Mouse (Mus musculus) c-Kit-positive CD71-positive TER-119-negative erythroid progenitor cells, embryonic 14.5 days (primary cell): ENCODE measurements around the gene Tm9sf3.
A peak's percentile ranks its signal among the peaks of the same experiment; 100 is the strongest.

Experiments
- DNase-seq: peaks from one replicate; pipeline ENCODE4 v3.0.0-alpha.2; 2013; ENCODE audit warnings: low read depth

The Tm9sf3 gene

DNA sequence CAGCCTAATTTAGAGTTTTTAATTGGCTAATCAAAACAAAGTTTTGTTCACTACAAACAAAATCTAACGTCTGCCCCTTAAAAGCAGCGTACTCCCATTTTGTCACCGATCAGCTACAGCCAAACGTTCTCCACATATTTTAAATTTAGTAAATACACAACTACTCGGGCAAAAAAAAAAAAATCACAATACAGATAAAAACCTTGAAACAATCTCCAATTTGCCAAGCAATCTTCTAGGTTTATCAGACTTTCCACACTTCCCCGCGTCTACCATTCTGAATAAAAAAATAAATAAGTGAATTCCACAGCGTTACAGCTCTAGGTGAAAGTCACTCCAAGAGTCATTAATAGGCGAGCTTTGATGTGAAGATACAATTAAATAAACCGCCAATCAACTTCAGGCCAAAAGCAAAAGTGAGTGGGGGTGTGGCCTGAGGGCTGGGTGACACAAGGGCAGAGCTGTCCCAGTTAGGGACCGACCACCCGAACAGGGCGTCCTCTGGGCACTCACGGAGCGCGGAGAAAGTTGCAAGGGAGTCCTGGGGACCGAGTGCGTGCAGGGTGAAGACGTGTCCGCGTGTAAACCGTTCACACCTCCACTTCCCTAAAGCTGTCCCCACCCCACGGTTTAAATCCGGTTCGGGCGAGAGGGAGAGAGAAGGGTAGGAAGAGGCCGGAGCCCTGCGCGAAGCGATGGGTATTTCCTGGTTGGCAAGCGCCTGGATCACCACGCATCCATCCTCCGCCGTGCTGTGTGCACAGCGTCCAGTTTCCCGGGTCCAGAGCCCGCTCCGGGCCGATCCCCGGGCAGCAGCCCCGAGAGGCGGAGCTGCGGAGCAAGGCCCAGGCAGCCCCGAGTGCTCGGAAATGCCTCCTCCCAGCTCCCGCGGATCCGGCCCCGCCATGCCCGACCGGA is 826 bp downstream of the Tm9sf3 start:
- peak; percentile 67 for DNase-seq

DNA sequence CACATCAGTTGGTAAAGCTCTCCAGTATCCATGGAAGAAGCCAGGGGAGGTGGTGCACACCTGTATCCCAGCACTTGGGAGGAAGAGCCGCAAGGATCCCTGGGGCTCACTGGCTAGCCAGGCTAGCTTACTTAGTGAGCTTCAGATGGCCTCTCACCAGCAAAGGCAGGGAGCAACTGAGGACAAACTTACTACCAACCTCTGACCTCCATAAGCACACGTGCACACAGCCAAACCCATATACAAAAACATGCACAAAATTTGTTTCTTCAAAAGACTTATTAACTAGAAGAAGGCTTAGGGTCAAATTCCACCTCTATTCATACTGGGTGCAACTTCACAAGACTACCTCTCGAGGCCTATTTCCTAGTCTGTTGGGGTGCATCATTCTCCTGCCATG is 3.1 kb downstream of the Tm9sf3 start:
- DNase-seq = no peak

DNA sequence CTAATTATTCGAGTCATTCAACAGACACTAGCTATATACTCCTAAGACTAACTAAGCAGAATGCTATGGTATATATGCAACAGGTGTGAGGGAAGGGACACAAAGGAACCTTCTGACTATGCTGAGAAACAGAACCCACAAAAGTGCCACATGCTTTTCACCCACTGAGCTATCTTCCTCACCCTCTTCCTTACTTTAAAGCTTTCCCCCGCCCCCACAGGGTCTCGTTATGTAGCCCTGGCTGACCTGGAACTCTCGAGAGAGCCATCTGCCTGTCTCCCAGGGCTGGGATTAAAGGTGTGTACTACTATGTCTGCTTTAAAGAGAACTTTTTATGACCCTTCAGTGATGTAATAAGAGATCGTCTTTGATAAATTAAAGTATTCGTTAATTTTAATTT is 4.5 kb downstream of the Tm9sf3 start:
- DNase-seq = no peak

DNA sequence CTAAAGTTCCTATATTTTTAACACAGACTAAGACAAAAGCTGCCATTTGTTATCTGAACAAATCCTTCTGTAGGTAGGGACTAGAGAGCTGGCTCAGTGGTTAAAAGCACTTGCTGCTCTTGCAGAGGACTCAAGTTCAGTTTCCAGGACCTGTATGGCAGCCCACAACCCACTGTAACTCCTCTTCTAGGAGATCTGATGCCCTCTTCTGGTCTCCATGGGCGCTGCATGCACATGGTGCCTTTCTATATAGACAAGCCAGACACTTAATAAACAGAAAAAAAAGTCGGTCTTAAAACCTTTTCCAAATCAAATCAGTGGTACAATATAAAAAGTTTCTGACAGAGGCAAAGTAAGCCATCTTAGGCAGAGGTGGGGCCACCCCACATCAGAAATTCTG is 5.1 kb downstream of the Tm9sf3 start:
- DNase-seq = peak; percentile 36

DNA sequence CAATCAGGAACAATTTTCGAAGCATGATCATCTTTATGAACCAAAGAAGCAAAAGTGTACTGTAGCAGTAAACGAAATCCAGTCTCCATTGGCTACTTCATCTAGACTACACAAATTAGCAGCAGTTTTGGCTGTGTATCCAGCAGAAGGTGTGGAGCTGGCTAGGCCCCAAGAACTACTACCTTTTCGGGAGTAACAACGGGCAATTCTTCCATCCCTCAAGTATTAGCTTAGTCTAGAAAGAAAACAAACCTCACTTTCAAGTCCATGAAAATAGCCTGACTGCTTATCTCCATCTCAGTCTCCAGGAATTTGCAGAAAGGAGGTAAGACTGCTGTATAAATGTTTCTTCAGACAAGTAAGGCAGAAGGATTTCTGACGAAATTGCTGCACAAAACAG is 9.2 kb downstream of the Tm9sf3 start:
- no peak for DNase-seq

DNA sequence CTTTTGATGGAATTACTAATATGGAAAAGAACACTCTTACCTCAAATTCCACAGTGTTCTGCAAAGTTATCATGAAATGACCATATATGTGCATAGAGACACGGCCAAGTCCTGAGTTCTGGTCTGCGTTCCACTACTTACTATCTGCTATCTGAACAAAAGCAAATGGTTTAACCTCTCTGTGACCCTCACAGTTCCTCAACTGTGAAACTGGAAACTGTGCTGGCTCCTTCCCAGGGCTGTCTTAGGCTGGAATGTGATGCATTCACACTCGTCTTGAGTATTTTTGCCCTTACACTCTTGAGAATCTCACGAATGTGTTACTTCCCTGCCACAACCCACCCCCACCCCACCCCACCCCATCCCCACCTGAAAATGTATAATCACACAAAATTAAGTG is 14.8 kb downstream of the Tm9sf3 start:
- DNase-seq = no peak

DNA sequence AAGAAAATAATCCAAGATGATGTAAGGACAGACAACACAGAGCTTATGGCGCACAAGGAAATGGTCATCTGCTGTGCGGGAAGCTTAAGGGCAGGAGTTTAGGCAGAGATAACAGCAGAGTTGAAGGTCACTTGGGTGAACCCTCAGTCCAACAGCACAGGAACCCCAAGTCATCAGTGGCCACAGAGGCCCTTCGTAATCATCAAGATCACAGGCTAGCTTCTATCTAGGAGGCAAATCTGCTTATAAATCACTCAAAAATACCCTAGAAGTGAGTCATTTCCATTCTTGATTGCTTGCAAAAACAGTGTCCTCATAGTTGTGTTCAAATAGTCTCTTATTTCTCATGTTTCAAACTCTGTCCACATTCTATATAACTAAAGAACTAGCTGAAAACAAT is 15.5 kb downstream of the Tm9sf3 start:
- no peak for DNase-seq

DNA sequence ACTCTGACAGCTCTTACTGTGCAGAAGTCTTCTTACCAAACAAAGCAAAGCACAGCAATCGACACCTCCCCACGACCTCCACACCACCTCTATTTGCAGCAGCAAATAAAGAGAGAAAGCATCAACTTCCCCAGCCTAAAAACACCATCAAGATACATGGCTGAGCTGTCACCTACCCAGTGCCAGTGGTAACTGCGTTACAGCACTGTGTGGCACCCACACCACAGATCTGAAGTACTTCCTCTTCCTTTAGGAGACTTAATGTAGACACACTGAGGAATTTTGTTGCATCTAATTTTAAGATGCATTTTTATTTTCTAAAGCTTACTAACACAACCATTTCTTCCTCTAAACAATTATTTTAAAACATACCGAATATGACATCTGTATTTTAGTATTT is 17.5 kb downstream of the Tm9sf3 start:
- no peak for DNase-seq

DNA sequence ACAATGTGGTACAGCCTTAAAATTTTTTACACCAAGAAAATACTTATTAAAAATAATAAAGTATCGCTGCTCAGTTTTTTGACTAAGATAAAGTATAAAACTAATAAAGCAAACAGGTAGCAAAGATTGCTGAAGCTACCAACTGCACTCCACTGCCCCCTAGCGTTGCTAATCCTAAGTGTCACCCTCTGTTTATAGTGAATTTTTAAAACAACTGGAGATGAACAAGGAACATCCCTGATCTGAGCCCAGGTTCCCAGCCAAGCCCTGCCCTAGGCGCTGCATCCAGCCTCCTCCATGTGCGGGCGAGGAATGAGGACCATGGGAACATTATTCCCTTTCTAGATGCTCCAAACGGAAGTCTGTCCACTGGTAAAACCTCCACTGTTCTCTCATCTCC is 19.2 kb downstream of the Tm9sf3 start:
- DNase-seq = peak; percentile 37

DNA sequence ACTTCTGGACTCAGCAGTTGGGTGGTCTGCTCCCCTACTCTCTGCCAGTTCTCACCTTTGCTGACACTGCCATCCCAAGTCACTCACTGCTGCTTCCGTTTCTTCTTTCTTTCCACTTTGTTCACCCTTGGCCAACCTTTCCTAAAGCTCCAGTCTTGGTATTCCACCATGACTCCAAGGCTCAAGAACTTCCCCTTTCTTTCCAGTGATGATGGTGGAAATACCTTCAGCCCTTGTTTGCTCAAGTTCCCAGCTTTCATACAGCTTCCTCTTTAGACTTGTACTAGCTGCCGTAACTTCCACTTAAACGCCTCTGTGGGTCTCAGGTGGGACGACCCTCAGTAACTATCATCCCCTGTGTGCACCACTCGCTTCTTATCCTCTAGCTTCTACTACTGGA is 21.8 kb downstream of the Tm9sf3 start:
- DNase-seq = no peak

DNA sequence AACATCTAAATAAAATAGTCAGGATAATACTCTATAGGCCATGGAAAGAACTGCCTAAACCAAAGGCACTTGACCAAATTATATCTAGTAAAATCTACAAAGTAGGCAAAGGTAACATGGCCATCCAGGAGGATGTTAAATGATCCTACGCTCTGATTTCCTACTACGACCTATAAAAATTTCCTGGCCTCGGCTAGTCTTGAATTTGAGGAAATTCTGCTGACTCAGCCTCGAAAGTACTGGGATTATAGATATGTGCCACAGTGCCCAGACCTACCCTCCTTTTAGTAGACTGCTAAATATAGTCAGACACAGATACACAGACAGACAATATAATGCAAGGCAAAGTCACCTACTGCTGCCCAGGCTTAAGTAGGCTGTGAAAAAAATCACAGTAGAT is 30.1 kb downstream of the Tm9sf3 start:
- DNase-seq = no peak

DNA sequence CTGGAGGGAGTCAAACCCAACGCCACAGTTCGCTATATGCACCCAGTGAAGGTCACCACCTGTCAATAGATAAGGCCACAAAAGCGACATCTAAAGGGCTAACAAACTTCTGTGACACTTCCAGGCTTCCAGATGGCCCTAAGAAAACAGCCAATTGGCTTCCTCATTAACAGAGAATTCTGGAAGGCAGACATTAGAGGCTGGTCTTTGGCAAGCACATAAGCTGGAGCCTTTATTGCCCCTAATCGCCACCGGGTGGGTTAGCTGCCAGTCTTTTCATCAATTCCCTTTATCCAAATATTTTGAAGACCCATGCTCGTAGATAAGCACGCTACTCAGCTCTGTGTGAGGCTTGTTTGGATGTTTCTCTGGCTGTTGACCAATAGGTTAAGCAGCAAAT is 55.5 kb downstream of the Tm9sf3 start:
- DNase-seq = no peak

DNA sequence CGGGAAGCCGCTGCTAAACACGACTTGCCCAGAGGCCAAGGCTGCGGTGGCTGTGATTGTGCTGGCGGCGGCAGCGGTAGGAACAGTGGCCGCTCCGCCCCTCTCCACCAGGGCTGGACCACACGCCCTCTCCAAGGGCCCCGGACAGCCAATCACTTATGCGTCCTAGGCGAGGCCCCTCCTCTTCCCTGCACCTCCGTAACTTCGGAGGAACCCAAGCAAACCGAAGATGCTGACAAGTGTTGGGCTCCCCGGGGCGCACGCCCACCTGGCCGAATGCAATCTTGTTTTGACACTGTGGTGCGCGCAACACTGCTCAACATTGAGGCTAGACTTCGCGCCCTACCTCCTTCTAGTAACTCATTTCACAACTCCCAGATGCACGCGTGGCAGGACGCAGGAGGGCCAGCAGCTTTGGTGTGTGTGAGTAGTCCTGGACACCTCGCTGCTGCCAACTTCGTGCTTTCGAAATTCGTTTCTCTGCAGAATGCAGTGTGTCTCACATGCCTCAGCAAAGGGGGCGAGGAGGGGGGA is 56.9 kb downstream of the Tm9sf3 start, which contains the start of gene Tll2:
Gene Tll2 (minus strand): TSS at position 25 of the 534 bp plus-strand sequence.
- no peak for DNase-seq

DNA sequence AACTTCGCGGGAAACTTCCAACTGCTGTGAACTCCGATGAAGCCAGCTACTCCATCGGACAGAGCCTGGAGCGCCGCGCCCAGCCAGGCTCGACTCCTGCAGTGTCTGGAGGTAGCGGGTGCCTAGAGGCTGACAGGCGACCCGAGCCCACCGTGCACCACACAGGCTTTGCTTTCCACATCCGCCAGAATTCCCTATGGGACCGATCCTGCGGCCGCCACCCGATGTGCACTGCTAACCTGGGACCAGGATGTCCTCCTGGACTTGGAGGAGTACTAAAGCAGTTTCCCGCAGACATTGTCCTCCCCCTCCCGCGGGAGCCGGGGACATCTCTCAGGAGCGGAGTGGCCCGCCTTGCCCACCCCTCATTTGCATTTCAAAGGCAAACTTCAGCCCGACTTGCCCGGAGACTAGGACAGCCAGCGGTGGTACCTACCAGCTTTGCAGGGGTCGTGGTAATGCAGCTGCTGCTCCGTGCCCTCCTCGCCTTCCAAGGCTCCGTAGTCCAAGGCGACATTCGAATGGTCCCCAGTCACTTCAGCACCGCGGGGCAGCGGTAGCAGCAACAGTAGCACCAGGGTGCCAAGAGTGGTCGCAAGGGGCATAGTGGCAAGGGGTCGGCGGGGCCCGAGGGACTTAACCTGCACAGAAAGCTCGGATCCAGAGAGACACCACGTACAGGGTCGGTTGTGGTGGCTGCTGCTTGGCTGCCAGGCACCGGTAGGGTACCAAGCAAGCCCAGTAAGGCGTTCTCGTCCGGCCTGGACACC is 57.6 kb downstream of the Tm9sf3 start:
- no peak for DNase-seq

DNA sequence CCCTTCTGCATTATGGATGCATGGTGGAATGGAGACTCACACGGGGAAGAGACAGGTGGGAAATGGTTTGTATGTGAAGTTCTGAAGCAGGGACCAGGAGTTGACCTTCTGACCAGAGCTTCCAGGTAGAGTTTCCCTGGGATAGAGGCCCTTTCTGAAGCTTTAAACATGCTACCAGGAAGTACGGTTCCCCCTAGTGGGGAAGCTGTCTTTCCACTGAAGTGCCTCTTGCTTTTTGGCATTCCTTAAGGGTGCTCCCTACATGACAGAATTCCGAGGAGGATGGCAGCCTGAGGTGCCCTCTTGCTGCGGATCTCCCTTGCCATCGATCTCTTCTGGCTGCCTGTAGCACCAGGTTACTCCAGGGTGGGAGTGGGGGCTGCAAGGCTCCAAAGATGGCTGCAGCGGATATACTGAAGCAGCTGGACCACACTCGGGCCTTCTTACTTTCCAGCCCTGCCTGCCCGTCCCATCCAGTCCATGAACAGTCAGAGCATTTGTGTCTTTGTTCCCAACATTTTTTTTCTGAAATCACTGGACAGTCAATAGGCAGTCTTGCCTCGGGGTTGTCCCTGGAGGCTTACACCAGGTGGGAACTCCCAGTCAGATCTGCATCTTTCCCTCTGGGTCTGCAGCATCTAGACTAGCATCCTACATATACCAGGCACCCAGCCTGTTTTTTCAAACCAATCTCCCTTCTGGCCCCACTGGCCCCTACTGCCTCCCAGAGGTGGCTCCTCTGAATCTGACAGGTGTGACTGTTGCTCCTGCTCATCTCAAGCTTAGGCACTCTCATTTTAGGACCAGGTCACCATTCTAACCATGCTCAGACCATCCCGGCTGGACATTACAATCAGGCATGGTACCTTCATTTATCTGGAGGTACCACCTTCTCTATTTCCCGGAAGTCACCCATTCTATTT is 59.4 kb downstream of the Tm9sf3 start:
- DNase-seq = no peak

DNA sequence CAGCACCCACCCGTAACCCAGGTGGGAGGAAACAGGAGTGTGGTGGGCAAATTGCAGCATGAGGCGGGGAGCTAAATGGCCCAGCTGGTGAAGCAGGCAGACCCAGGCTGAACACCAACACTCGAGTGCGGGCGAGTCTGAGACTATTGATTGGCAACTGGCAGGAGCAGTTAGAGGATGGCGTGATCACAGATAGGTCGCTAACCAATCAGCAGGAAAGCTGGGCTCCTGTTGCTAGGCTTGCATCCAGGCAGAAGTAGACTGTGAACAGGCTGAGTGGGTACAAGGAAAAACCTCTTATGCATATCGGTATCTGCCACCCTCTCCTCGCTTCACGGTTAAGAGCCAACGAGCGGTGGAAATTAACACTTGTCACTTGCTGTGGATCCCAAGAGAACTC is 66.2 kb downstream of the Tm9sf3 start:
- DNase-seq = no peak

DNA sequence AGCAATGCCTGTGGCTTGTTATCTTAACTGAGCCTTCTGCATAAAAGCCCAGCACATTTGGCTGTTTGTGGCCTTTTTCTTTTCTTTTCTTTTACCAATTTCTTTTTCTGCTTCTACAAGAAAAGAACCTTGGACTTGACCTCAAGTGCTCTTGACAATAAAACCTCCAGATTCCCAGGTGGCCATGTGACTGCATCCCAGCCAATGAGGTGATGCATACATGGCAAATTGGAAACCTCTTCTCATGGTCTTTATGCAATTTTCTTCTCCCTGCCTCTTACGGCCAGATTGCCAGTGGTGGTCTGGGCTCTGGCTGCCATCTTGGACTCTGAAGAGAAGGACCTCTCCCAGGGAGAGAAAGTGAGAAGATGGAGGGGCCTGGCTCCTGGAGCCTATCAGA is 70.4 kb downstream of the Tm9sf3 start:
- no peak for DNase-seq

DNA sequence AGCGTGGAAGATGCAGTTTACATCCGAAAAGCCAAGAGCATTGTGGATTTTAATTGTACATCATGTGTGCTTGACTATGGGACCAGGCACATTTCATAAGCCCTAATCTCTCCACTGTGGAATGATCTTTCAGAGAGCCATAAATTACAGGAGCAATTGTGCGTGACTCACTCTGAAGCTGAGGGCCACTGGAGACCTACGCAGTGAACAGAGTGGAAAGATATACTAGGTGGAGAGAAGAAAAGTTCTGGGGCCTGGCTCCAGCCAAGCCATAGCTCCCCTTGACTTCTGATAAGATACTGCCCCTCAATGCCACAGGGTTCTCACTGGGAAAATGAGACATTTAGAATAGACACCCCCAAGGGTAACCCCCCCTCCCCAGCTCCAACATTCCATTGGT is 70.8 kb downstream of the Tm9sf3 start:
- DNase-seq = no peak

DNA sequence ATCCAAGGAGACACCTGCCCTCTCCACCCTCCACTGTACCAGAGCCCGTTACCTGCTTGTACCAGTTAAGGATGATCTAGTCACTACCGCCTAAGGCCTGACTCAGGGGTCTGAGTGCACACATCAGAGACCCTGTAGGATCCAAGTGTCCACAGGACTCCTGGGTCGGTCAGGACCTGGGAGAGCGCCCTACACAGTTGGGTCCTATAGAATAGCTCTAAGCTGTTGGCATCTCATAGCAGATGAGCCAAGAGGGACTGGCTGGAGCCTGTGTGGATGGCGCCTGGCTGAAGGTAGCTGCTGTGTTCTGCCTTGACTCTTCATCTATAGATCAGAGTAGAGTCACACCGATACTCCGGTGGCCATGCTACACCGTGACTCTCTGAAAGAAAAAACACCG is 72.1 kb downstream of the Tm9sf3 start:
- no peak for DNase-seq

DNA sequence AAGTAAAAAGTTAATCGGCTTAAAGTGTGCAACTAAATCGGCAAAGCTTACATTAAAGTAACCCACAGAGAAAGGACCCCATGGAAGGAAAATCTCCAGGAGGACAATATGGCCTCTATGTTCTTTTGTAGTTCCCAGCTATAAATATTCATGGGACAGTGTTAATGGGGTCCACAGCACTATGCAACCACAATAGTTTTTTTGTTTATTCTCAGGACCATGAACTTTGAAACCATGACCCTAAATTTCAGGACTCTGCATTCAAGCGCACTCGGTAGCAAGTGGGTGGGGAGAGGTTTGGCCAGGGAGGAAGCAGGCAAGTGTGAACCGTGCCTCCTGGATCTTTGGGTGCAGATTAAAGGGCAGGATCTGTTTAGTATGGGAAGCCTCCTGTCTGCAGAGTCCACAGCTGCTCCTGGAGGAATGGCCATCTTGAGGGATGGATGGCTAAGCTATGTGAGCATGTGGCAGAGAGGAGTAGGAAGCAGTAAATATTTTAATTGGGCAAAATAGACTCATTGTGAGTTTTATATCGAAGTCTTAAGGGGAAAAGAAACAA is 72.8 kb downstream of the Tm9sf3 start:
- DNase-seq = no peak

DNA sequence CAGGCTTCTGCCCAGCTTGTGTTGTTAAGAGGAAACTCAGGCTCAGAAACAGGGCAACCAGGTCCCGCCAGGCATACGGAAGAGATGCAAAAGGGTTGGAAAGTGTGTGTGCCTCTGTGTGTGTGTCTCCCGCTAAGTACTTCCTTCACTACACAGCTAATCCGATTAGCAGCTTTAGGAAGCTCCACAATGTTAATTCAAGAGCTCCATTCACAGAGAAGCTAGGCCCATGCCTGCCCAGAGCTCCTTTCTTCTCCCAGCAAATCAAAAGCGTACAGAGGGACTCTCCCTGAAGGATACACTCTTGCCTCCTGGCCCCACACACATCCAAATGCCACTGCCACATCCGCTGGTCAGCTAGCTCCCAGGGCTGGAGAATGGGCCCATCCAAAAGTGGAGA is 86.5 kb downstream of the Tm9sf3 start:
- no peak for DNase-seq

DNA sequence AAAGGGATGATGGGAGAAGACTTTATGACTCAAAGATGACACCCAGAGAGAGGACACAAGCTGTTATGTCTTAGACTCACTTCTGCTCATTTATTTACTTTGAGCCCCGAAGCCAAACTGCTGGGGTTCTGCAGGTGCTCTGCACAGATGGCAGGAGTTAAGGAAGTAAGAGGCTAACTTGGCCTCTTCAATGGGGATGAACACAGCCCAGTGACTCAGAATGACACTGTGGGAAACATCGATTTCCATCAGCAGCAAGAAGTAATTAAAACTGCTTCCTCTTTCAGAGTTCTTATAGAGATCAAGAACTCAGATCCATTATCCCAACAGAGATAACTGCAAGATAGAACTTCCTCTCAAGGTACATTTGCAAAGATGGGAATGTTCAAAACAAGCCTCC is 86.9 kb downstream of the Tm9sf3 start:
- no peak for DNase-seq
